Mouse (Mus musculus) kidney, embryonic 16.5 days (tissue): ENCODE data around the gene Kdm2a. TPM values are rescaled to one million over a fixed set of nuclear protein-coding genes. Genes with fewer than 3 reads are reported as not detected.

Source experiments
- ATAC-seq: fragments of 200-750 bp; cut with Nextera tagmentation; 2 replicates; pipeline ENCODE4 v1.8.0; 2017; ENCODE audit warnings: moderate TSS enrichment; ENCODE audit not compliant: low FRiP score, low TSS enrichment
- H3K27ac ChIP-seq: fragments of 300-500 bp; sonication (generic); 2 replicates; pipeline ENCODE4 v1.5.1; 2014; ENCODE audit warnings: low read length
- H3K27me3 ChIP-seq: fragments of 300-500 bp; sonication (generic); 2 replicates; pipeline ENCODE4 v1.6.1; 2014; ENCODE audit warnings: low read length, control low read depth, mixed read lengths; ENCODE audit not compliant: insufficient read depth
- H3K36me3 ChIP-seq: fragments of 300-500 bp; sonication (generic); 2 replicates; pipeline ENCODE4 v1.6.1; 2014; ENCODE audit warnings: low read length, control low read depth, mixed read lengths; ENCODE audit not compliant: insufficient read depth
- H3K4me1 ChIP-seq: fragments of 300-500 bp; sonication (generic); 2 replicates; pipeline ENCODE4 v1.6.1; 2014; ENCODE audit warnings: low read length, control low read depth, mixed read lengths; ENCODE audit not compliant: insufficient read depth
- H3K4me2 ChIP-seq: fragments of 300-500 bp; sonication (generic); replicated peaks from 2 replicates; pipeline ENCODE4 v1.6.1; 2014; ENCODE audit warnings: low read depth, low read length
- H3K4me3 ChIP-seq: fragments of 300-500 bp; sonication (generic); 2 replicates; pipeline ENCODE4 v1.5.1; 2014; ENCODE audit warnings: mild to moderate bottlenecking, low read length
- H3K9ac ChIP-seq: fragments of 300-500 bp; sonication (generic); replicated peaks from 2 replicates; pipeline ENCODE4 v1.6.1; 2014; ENCODE audit warnings: low read length
- H3K9me3 ChIP-seq: fragments of 300-500 bp; sonication (generic); 2 replicates; pipeline ENCODE4 v1.6.1; 2016; ENCODE audit warnings: low read length, control low read depth
- WGBS: fragments of 180-500 bp; shearing (Covaris S2); extraction: QIAGEN DNeasy Blood & Tissue Kit; methylation state at CpG from one replicate; pipeline ENCODE4 v1.1.7; 2014; 5-methylcytosine and 5-hydroxymethylcytosine counted together
- polyA plus RNA-seq: library from polyadenylated mRNA; unstranded; fragments of >200 nt; fragmentation: Nextera tagmentation; extraction: Ambion mirVana; gene quantifications from 2 replicates; pipeline ENCODE4 v1.2.1, GENCODE M21; 2015

The Kdm2a gene
- polyA plus RNA-seq, 1 experiment from 2014 or later, result 47.5 TPM

DNA sequence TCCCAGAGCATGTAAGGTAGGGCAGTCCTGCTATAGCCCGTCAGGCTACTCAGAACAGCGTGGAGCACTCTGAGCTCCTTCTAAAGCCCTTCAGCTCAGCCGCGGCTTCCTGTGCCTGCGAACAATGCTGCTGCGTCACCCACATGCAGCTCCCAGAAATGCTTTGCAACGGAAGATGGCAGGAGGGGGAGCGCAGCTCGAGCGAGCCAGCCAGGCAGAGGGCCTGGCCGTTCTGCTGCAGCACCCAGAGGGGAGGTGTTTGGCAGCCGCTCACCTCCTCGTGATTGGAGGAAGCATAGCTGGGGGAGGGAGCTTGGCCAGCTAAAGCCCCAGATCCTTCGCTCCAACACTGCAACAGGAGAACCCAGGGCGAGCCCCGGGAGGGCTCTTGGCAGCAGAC lies 64.3 kb downstream of the Kdm2a start:
- Histone ChIP-seq H3K9me3 (no peaks in the 10 kb centered on the region), H3K27me3 (no peaks in the 10 kb centered on the region)
- peak; percentile 100 for ATAC-seq

DNA sequence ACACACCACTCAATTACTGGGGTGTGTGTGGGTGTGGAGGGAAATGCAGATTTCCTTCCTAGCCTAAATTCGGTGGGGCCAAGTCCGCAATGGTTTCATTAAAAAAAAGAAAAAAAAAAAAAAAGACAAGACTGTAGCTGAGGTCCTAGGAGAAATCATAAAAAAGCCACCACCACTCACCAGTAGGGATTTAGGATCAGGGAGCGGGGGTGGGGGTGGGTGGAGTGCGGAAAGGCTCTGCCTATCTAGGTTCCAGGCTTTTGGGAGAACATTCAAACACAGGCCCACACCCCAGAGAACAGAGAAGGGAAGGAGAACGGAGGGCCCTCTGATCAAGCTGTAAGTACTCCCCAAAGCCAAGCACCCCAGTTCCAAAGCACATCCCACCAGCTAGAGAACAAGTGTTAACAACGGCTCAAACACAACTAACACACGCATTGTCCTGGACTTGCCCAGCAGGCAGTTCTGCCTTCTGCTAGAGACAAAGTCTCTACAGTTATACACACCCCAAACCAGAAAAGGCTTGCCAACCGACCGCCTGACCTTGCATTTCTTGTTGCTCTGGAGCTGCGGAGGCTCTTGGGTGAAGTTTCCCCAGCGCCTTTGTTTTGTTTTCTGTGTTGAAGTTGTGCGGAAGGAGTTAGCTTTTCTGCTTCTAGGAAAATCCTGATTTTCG lies 64.8 kb downstream of the Kdm2a start:
- ATAC-seq, result peak; percentile 24; the same call in 1 of the 2 replicates

More for the DNA sequence above, 64.3 kb downstream of the Kdm2a start:
- H3K9ac ChIP-seq, result peak overlapping the region; percentile 64
- H3K27ac ChIP-seq, result peak overlapping the region; percentile 80
- 0% methylated on average over 16 of the region's 16 CpGs for WGBS
- peaks cover 20% of the 10 kb centered on the region for H3K36me3 ChIP-seq
- peak overlapping the region; percentile 50 for H3K4me3 ChIP-seq
- peaks cover 28% of the 10 kb centered on the region for H3K4me1 ChIP-seq
- peak overlapping the region; percentile 57 for H3K4me2 ChIP-seq

DNA sequence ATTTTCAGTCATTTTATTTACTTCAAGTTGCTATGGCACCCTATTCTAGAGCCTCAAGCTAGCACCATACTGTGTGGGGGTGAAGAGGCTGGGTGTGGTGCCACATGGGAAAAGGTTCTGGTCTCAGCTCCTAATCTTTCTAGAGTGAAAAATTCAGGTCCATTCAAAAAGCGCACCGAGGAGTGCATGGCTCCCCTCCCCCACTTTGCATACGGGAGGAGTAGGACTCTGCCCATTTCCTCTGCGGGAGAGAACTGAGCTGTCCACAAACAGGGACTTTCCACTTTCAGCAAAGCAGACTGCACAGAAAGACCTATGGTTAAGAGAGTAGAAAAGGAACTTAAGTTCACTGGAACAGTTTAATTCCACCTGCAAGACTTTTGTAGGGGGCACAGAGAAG lies 65.4 kb downstream of the Kdm2a start:
- peaks cover 27% of the 10 kb centered on the region for H3K36me3 ChIP-seq
- no peaks in the 10 kb centered on the region for H3K27me3 ChIP-seq
- no peak for ATAC-seq
- H3K4me1 ChIP-seq, result peaks cover 28% of the 10 kb centered on the region
- H3K9me3 ChIP-seq, result no peaks in the 10 kb centered on the region
- peak overlapping the region; percentile 80 for H3K27ac ChIP-seq
- H3K9ac ChIP-seq, result peak overlapping the region; percentile 64
- WGBS, result 0% methylated on average over 4 of the region's 4 CpGs
- H3K4me2 ChIP-seq, result peak overlapping the region; percentile 57
- peak overlapping the region; percentile 50 for H3K4me3 ChIP-seq

More for the DNA sequence above, 64.8 kb downstream of the Kdm2a start:
- Histone ChIP-seq H3K36me3 (peaks cover 22% of the 10 kb centered on the region), H3K4me3 (peak overlapping the region; percentile 50), H3K4me2 (peak overlapping the region; percentile 57), H3K9me3 (no peaks in the 10 kb centered on the region), H3K9ac (peak overlapping the region; percentile 64), H3K27me3 (no peaks in the 10 kb centered on the region), H3K27ac (peak overlapping the region; percentile 80), H3K4me1 (peaks cover 28% of the 10 kb centered on the region)
- WGBS, result under 1% methylated on average over 13 of the region's 13 CpGs

DNA sequence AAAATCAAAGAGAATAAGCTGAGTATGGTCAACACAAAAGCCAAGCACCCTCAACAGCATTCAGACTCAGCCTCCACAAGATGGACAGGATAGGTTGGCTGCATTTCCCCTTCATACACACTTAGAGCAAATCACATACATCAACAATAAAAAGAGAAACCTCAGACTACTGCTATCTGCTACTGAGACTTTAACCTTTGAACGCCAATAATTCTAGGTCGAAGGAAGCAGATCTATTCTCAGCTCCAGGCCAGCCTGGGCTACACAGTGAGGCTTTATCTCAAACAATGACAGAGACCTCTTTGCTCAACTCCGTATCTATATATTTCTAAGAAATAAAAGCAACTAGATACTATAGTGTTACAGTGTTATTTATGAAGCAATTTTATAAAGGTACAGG lies 66.8 kb downstream of the Kdm2a start:
- 73% methylated on average over 3 of the region's 3 CpGs for WGBS
- no peak overlapping the region for H3K9ac ChIP-seq
- H3K27ac ChIP-seq, result no peak overlapping the region
- no peak for ATAC-seq
- H3K36me3 ChIP-seq, result peaks cover 41% of the 10 kb centered on the region
- H3K4me1 ChIP-seq, result peaks cover 28% of the 10 kb centered on the region
- no peaks in the 10 kb centered on the region for H3K27me3 ChIP-seq
- H3K4me2 ChIP-seq, result no peak overlapping the region
- no peaks in the 10 kb centered on the region for H3K9me3 ChIP-seq
- H3K4me3 ChIP-seq, result no peak overlapping the region

- Histone ChIP-seq H3K27ac (no peak overlapping the region), H3K4me2 (no peak overlapping the region), H3K36me3 (peaks cover 47% of the 10 kb centered on the region), H3K4me1 (peaks cover 28% of the 10 kb centered on the region), H3K9ac (no peak overlapping the region), H3K27me3 (no peaks in the 10 kb centered on the region), H3K4me3 (no peak overlapping the region), H3K9me3 (no peaks in the 10 kb centered on the region)
- ATAC-seq, result no peak
- 74% methylated on average over 2 of the region's 2 CpGs for WGBS
Observed at GRCm38 (mm10) chr19:4330603-4331002, 67.5 kb downstream of the Kdm2a start.

DNA sequence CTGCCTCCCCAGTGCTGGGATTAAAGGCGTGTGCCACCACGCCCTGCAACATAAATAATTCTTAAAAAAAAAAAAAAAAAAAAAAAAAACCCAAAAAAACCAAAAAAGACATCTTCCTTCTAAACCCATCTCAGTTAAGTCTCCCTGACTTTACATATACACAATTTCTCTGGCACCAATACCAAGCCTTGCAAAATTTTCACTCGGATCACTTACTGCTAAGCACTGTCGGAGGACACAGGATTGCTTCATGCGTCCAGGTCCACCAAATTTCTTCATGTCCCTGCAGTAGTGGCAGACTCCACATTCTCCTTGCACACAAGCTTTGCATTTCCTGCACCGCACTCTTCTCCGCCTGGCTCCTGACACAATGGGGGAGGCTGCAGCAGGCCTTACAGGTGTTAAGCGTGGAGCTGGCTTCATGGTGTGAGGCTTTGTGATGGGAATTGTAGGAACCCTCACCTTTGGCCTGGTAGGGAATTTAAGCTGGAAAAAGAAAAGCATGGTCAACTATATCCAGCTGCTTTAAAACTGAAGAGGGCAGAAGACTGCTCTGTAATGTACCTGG lies 69.3 kb downstream of the Kdm2a start:
- H3K36me3 ChIP-seq, result peaks cover 65% of the 10 kb centered on the region
- H3K4me3 ChIP-seq, result no peak overlapping the region
- H3K27me3 ChIP-seq, result no peaks in the 10 kb centered on the region
- no peaks in the 10 kb centered on the region for H3K9me3 ChIP-seq
- 92% methylated on average over 8 of the region's 8 CpGs for WGBS
- no peak overlapping the region for H3K27ac ChIP-seq
- peaks cover 18% of the 10 kb centered on the region for H3K4me1 ChIP-seq
- ATAC-seq, result no peak
- no peak overlapping the region for H3K4me2 ChIP-seq
- no peak overlapping the region for H3K9ac ChIP-seq

DNA sequence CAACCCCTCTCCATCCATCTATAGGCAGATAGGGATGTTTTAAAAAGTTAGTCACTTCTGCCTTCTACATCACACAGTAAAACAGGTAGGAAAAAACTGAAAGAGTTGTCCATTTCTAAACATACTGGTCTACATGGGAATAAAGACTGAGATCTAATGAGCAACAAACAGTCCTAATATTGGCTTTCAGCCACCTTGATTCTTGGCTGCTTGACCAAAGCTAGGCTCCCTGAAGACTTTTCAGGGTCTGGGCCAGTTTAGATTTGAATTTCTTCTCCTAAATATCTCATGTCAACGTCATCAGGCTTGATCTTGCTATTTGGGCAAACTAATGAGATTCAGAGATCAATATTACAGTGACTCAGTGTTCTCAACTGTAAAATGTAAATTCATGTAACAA lies 71.2 kb downstream of the Kdm2a start:
- Histone ChIP-seq H3K4me1 (peaks cover 9% of the 10 kb centered on the region), H3K4me3 (no peak overlapping the region), H3K27ac (no peak overlapping the region), H3K27me3 (no peaks in the 10 kb centered on the region), H3K36me3 (peaks cover 82% of the 10 kb centered on the region), H3K9ac (no peak overlapping the region), H3K9me3 (no peaks in the 10 kb centered on the region), H3K4me2 (no peak overlapping the region)
- 82% methylated on average over 1 of the region's 1 CpGs for WGBS
- ATAC-seq, result no peak

- WGBS, result 88% methylated on average over 3 of the region's 3 CpGs
- Histone ChIP-seq H3K36me3 (peaks cover 87% of the 10 kb centered on the region), H3K4me3 (no peak overlapping the region), H3K27me3 (no peaks in the 10 kb centered on the region), H3K4me1 (peaks cover 2% of the 10 kb centered on the region; the same call in 1 of the 2 replicates), H3K9ac (no peak overlapping the region), H3K4me2 (no peak overlapping the region), H3K27ac (no peak overlapping the region), H3K9me3 (no peaks in the 10 kb centered on the region)
- ATAC-seq, result no peak
Observed at GRCm38 (mm10) chr19:4326106-4326505, 72.0 kb downstream of the Kdm2a start.

DNA sequence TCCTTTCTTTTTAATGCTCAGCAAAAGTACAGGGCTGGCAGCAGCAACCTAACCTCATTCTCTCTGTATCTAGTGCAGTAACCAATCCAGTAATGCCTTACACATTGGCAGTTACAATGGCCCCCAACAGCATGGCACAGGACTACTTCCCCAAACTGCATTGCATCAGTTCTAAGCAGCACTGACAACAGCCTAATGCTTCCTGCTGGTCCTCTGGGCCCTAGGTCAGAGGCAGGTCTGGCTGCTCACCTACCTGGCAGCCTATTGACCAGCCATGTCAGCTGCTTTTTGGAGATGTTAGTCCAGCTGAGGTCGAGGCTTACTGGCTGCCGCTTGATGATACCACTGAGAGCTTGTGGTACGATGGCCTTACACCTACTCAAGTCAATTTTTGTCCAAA lies 76.0 kb downstream of the Kdm2a start:
- H3K9ac ChIP-seq, result no peak overlapping the region
- no peaks in the 10 kb centered on the region for H3K9me3 ChIP-seq
- H3K36me3 ChIP-seq, result peaks cover 95% of the 10 kb centered on the region
- H3K4me3 ChIP-seq, result no peak overlapping the region
- no peak overlapping the region for H3K4me2 ChIP-seq
- WGBS, result 91% methylated on average over 3 of the region's 3 CpGs
- H3K27ac ChIP-seq, result no peak overlapping the region
- no peaks in the 10 kb centered on the region for H3K27me3 ChIP-seq
- H3K4me1 ChIP-seq, result no peaks in the 10 kb centered on the region
- no peak for ATAC-seq

GRCm38 (mm10) chr19:4321622-4322021 lies 76.5 kb downstream of the Kdm2a start:
- 89% methylated on average over 1 of the region's 1 CpGs for WGBS
- ATAC-seq, result no peak
- peaks cover 91% of the 10 kb centered on the region for H3K36me3 ChIP-seq
- no peaks in the 10 kb centered on the region for H3K9me3 ChIP-seq
- no peak overlapping the region for H3K9ac ChIP-seq
- H3K4me3 ChIP-seq, result no peak overlapping the region
- no peaks in the 10 kb centered on the region for H3K27me3 ChIP-seq
- no peak overlapping the region for H3K27ac ChIP-seq
- no peak overlapping the region for H3K4me2 ChIP-seq
- H3K4me1 ChIP-seq, result no peaks in the 10 kb centered on the region
